In the genomic region with DNA sequence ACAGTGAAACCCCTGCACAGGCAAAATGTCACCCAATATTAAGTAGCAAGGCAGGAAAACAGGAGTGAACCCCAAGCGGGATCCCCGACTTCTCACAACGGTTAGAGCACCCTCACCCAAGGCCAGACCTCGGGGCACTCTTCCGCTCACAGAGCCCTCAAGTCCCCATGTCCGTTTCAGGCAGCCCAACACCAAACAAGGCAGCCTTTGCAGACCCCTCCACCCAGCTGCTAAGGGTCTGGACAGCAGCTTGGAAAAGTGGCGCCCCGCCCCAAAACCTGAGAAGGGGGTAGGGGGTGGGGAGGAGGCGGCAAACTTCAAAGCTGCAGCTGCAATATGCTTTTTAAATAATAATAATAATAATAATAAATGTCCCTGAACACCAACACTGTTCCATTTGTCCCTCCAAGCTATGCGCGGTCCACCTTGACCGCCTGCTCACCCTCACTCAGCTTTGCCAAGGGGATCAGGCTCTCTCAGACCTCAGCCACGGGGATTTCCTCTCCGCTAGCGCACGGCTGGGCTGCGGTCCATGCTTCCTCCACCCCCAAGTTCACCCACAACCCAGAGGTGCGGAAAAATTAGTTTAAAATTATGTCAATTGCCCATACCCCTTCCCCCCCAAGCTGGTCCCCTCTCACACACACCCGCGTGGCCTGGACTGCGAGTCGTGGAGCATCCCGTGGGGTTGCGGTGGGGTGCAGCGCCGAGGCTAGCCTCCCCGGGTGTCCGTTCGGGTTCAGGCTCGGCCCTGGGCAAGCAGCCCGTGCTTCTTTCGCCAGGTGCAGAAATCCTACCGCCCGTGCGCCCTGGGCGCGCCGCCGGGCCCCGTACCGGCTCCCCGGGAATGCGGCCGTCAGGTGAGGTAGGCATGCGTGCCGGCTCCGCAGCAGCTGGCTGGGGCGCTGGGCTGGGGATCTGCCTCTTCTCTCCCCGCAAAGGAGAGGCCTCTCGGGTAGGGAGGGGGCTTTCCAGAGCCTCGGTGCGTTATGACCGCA, we compare ENCODE assay signal across 7 mouse cellular contexts.
A peak's percentile ranks its signal among the peaks of the same experiment; 100 is the strongest.
DNase-seq lines count a peak whose midpoint lies in the region; ATAC-seq and TF ChIP-seq lines count a peak whose summit lies in the region.

No protein-coding gene starts in this region.

- WGBS in intestine, embryonic 16.5 days: 26% methylated on average over 48 of the region's 53 CpGs

- H3K9me3 ChIP-seq in intestine, embryonic 16.5 days (ENCODE audit: control insufficient read depth, low read length): no peaks in the 10 kb centered on the region

- TF ChIP-seq CTCF in embryonic fibroblast, embryonic 13.5 days (IDR thresholded peaks at IDR 0.05; ENCODE audit: borderline replicate concordance, insufficient read depth, low read length): no peak

- H3K4me1 ChIP-seq in embryonic fibroblast, embryonic 13.5 days (ENCODE audit: control insufficient read depth, insufficient read depth, low read length): no peaks in the 10 kb centered on the region
- no peaks in the 10 kb centered on the region for H3K4me1 ChIP-seq in intestine, embryonic 16.5 days (ENCODE audit: control insufficient read depth, insufficient read depth, low read length)

- peak; percentile 50; the same call in 1 of the 2 replicates for ATAC-seq in intestine, embryonic 16.5 days

- no peak for TF ChIP-seq POLR2A in embryonic fibroblast, embryonic 13.5 days (IDR thresholded peaks at IDR 0.05; ENCODE audit: low read depth, low read length)

- no peak overlapping the region for H3K27ac ChIP-seq in embryonic fibroblast, embryonic 13.5 days (ENCODE audit: insufficient read depth, low read length)
- H3K27ac ChIP-seq in intestine, embryonic 16.5 days (ENCODE audit: low read length): no peak overlapping the region

- DNase-seq in left cerebral cortex, adult 18-20 months (ENCODE audit: low spot score in 2 of 2): peak; percentile 2 to 8
- DNase-seq in left cerebral cortex, adult 9 months (ENCODE audit: low spot score in 2 of 2): no peak
- peak; percentile 28 for DNase-seq in neural tube, embryonic 10.5 days (ENCODE audit: extremely low spot score, low spot score)
- no peak for DNase-seq in spleen, postnatal 14 days (ENCODE audit: low spot score in 2 of 2)
- DNase-seq in adrenal gland, postnatal 4 days (ENCODE audit: low spot score in 2 of 2): no peak

- peaks cover 34% of the 10 kb centered on the region for H3K27me3 ChIP-seq in intestine, embryonic 16.5 days (replicated peaks; ENCODE audit: control insufficient read depth, insufficient read depth, low read length)

- H3K36me3 ChIP-seq in intestine, embryonic 16.5 days (ENCODE audit: control insufficient read depth, insufficient read depth, low read length): no peaks in the 10 kb centered on the region

- peak overlapping the region; percentile 65 for H3K4me2 ChIP-seq in intestine, embryonic 16.5 days (ENCODE audit: low read depth, low read length)

- H3K9ac ChIP-seq in intestine, embryonic 16.5 days (ENCODE audit: low read depth, low read length): peak overlapping the region; percentile 49

- peak overlapping the region; percentile 17 for H3K4me3 ChIP-seq in embryonic fibroblast, embryonic 13.5 days (ENCODE audit: insufficient read depth, low read length)
- H3K4me3 ChIP-seq in intestine, embryonic 16.5 days (ENCODE audit: low read length): peak overlapping the region; percentile 50

Comparison
In these comparisons a context has a peak if more than half of its experiments do, and no peak if none do; other contexts are left out.
1. DNase-seq: peak in left cerebral cortex, adult 18-20 months (2 of 2) and neural tube, embryonic 10.5 days (single experiment); none in left cerebral cortex, adult 9 months (0 of 2), spleen, postnatal 14 days (0 of 2) and adrenal gland, postnatal 4 days (0 of 2).